Mouse (Mus musculus): Measurements from ENCODE around the gene Glis3. TPM values are rescaled to one million over a fixed set of nuclear protein-coding genes. Genes with fewer than 3 reads are reported as not detected.

The Glis3 gene
- polyA plus RNA-seq, 1 experiment from 2014 or later: 0.93 TPM

DNA sequence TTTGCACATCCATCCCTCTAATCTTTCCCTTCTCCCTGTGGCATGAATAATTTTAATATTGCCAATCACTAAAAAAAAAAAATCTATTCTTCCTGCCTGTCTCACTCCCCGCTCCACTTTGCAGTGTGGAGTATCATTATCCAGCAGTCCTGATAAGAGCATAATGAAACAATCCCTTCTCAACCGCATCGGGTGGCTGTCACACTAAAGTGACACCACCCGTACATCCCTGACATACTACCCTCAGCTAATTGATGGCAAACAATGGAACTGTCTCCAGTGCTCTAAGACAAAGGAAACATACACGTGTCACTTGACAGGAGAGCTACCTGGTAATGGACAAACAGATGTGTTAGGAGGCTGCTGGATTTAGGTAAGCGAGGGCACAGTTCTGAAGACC, 373.8 kb downstream of the Glis3 start:
- Histone ChIP-seq H3K4me3 (no peak overlapping the region), H3K36me3 (no peaks in the 10 kb centered on the region), H3K9ac (no peak overlapping the region), H3K27ac (replicated peaks) (no peak overlapping the region), H3K27me3 (no peaks in the 10 kb centered on the region), H3K4me1 (replicated peaks) (peaks cover 10% of the 10 kb centered on the region; the same call in 1 of the 2 replicates), H3K9me3 (no peaks in the 10 kb centered on the region), H3K4me2 (no peak overlapping the region)
- no peak for ATAC-seq (ENCODE audit: low read depth)
- 47% methylated on average over 6 of the region's 6 CpGs for WGBS

GRCm38 (mm10) chr19:28305510-28305909, 374.4 kb downstream of the Glis3 start:
- Histone ChIP-seq H3K4me3 (no peak overlapping the region), H3K27me3 (no peaks in the 10 kb centered on the region), H3K4me2 (no peak overlapping the region), H3K36me3 (no peaks in the 10 kb centered on the region), H3K27ac (replicated peaks) (no peak overlapping the region; the same call in 1 of the 2 replicates), H3K9me3 (no peaks in the 10 kb centered on the region), H3K4me1 (replicated peaks) (peaks cover 10% of the 10 kb centered on the region; the same call in 1 of the 2 replicates), H3K9ac (no peak overlapping the region)
- ATAC-seq (ENCODE audit: low read depth): no peak
- 29% methylated on average over 4 of the region's 4 CpGs for WGBS

DNA sequence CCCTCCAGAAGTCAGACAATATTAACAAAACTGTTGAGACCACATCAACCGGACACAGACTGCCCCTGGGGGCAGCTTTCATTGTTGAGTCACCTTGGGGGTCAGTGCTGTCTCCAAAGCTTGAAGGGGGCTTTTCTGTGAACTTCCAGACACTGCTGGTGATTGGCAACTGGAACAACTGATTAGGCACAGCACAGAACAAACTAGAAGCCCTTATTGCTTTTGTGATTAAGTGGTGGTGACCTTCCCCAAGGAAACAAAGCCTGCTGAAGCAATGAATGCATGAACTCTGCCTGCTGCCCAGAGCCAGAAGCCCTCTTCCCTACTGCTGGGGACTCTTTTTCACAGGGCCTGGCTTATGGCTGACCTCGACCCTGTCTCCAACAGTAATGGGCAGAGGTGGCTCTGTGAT, 377.0 kb downstream of the Glis3 start:
- no peaks in the 10 kb centered on the region for H3K36me3 ChIP-seq
- WGBS: 9% methylated on average over 2 of the region's 2 CpGs
- H3K4me2 ChIP-seq: no peak overlapping the region
- H3K9me3 ChIP-seq: no peaks in the 10 kb centered on the region
- no peak for ATAC-seq (ENCODE audit: low read depth)
- no peak overlapping the region for H3K9ac ChIP-seq
- peaks cover 26% of the 10 kb centered on the region for H3K4me1 ChIP-seq (replicated peaks)
- H3K27ac ChIP-seq (replicated peaks): no peak overlapping the region
- H3K4me3 ChIP-seq: no peak overlapping the region
- H3K27me3 ChIP-seq: no peaks in the 10 kb centered on the region

DNA sequence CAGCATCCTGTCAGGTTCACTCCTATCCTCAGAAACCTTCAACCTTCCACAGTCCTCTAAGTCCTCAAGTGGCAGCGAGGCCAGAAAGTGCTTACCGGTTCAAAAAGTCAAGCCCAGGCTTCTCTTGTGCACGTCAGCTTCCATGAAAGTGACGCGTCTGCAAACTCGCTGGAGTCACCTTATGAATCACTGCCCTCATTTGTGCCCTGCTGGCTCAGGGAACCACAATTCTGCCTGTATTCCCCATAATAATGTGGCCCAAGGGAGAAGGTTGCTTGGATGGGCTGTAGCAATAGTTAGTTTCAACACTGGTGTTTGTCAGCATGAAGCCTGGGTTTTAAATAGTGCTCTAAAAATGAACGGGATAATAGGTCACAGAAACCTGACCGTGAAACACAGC, 379.7 kb downstream of the Glis3 start:
- Histone ChIP-seq H3K9me3 (no peaks in the 10 kb centered on the region), H3K4me2 (no peak overlapping the region), H3K27ac (replicated peaks) (no peak overlapping the region), H3K4me3 (no peak overlapping the region), H3K36me3 (no peaks in the 10 kb centered on the region), H3K4me1 (replicated peaks) (peaks cover 21% of the 10 kb centered on the region), H3K27me3 (no peaks in the 10 kb centered on the region), H3K9ac (no peak overlapping the region)
- ATAC-seq (ENCODE audit: low read depth): no peak
- 61% methylated on average over 8 of the region's 8 CpGs for WGBS

GRCm38 (mm10) chr19:28299211-28299775, 380.6 kb downstream of the Glis3 start:
- Histone ChIP-seq H3K9me3 (no peaks in the 10 kb centered on the region), H3K27me3 (no peaks in the 10 kb centered on the region), H3K36me3 (no peaks in the 10 kb centered on the region), H3K4me1 (replicated peaks) (peaks cover 19% of the 10 kb centered on the region; the same call in 1 of the 2 replicates), H3K4me3 (no peak overlapping the region), H3K4me2 (no peak overlapping the region), H3K27ac (replicated peaks) (no peak overlapping the region), H3K9ac (no peak overlapping the region)
- WGBS: 74% methylated on average over 11 of the region's 11 CpGs
- no peak for ATAC-seq (ENCODE audit: low read depth)

DNA sequence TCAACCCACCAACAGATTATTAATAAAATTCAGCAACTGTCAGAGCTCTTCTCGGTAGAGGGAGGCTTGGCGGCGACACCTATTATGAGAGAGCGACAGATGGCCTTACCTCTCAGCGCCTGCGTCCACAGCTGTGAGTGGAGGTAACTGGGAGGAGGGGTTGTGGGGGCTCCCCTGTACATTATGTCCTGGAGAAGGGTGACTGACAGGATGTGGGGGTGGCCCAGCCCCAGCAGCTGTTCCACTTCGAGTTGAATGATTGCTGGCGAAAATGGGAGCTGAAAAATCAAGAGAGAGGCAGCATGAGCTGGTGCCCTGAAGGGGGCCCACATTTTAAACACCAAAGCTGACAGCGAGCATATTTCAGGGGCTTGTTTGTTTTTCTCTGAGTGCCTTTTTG, 381.2 kb downstream of the Glis3 start:
- ATAC-seq (ENCODE audit: low read depth): no peak
- Histone ChIP-seq H3K4me1 (replicated peaks) (peaks cover 19% of the 10 kb centered on the region; the same call in 1 of the 2 replicates), H3K9ac (no peak overlapping the region), H3K4me2 (no peak overlapping the region), H3K4me3 (no peak overlapping the region), H3K9me3 (no peaks in the 10 kb centered on the region), H3K36me3 (no peaks in the 10 kb centered on the region), H3K27ac (replicated peaks) (no peak overlapping the region), H3K27me3 (no peaks in the 10 kb centered on the region)
- WGBS: 63% methylated on average over 9 of the region's 9 CpGs

- ATAC-seq (ENCODE audit: low read depth): no peak
- Histone ChIP-seq H3K4me3 (no peak overlapping the region), H3K36me3 (no peaks in the 10 kb centered on the region), H3K27ac (replicated peaks) (no peak overlapping the region), H3K9ac (no peak overlapping the region), H3K9me3 (no peaks in the 10 kb centered on the region), H3K4me2 (no peak overlapping the region), H3K4me1 (replicated peaks) (no peaks in the 10 kb centered on the region), H3K27me3 (no peaks in the 10 kb centered on the region)
- WGBS: 84% methylated on average over 4 of the region's 4 CpGs
Observed at GRCm38 (mm10) chr19:28291596-28291995, 388.3 kb downstream of the Glis3 start.

GRCm38 (mm10) chr19:28289457-28289856, 390.4 kb downstream of the Glis3 start:
- Histone ChIP-seq H3K4me2 (no peak overlapping the region), H3K4me3 (no peak overlapping the region), H3K36me3 (no peaks in the 10 kb centered on the region), H3K4me1 (replicated peaks) (no peaks in the 10 kb centered on the region), H3K27me3 (no peaks in the 10 kb centered on the region), H3K27ac (replicated peaks) (no peak overlapping the region), H3K9ac (no peak overlapping the region), H3K9me3 (no peaks in the 10 kb centered on the region)
- ATAC-seq (ENCODE audit: low read depth): no peak
- WGBS: 59% methylated on average over 4 of the region's 4 CpGs

- Histone ChIP-seq H3K36me3 (no peaks in the 10 kb centered on the region), H3K9ac (no peak overlapping the region)
- WGBS: 52% methylated on average over 2 of the region's 2 CpGs
Observed at GRCm38 (mm10) chr19:28287431-28287830, 392.4 kb downstream of the Glis3 start.

GRCm38 (mm10) chr19:28284098-28284569, 395.7 kb downstream of the Glis3 start:
- no peaks in the 10 kb centered on the region for H3K36me3 ChIP-seq
- 82% methylated on average over 7 of the region's 7 CpGs for WGBS
- no peak overlapping the region for H3K27ac ChIP-seq (replicated peaks)

More at GRCm38 (mm10) chr19:28287431-28287830, 392.4 kb downstream of the Glis3 start:
- H3K9me3 ChIP-seq: no peaks in the 10 kb centered on the region
- H3K4me1 ChIP-seq (replicated peaks): no peaks in the 10 kb centered on the region
- no peaks in the 10 kb centered on the region for H3K27me3 ChIP-seq
- H3K4me2 ChIP-seq: no peak overlapping the region
- H3K4me3 ChIP-seq: no peak overlapping the region
- no peak for ATAC-seq (ENCODE audit: low read depth)
- H3K27ac ChIP-seq (replicated peaks): no peak overlapping the region

DNA sequence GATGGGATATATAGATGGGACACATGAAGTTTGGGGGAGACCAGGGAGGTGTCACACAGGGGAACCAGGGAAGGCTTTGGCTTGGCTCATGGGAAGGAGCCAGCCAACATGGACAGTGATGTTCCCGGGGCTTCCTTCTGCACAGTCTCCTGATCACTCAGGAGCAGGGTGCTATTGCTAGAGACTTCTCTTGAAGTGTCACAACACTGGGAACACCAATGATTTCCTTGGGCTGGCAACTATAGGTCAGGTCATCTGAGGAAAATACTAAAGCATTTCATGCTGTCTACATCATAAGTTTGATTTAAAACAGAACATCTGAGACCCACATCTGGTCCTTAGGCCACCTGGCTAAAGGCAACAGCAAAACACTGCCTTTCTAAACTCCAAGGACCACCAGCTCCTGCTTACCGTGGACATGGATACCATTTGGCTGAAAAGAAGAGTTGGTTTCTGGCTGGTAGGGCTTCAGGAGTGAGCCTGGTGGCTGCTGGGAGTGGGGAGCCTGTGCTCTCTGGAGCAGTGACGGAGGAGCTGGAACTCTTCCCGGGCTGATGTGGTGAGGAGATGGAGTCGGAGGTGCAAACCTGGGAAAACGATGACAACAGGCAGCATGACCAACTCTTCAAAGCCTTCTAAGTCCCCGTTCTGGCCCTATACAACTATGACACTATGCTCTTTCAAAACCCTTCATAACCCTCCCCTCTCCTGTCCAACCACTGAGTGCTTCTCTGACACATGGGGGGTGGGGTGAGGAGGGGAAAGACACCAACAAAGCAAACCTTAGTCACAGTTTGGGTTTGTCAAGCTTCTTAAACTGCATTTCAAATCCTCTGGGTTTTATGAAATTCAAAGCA, 396.4 kb downstream of the Glis3 start:
- H3K27me3 ChIP-seq: no peaks in the 10 kb centered on the region
- H3K9me3 ChIP-seq: no peaks in the 10 kb centered on the region
- 87% methylated on average over 7 of the region's 7 CpGs for WGBS
- no peak overlapping the region for H3K9ac ChIP-seq
- no peak for ATAC-seq (ENCODE audit: low read depth)
- H3K36me3 ChIP-seq: no peaks in the 10 kb centered on the region
- H3K4me3 ChIP-seq: no peak overlapping the region
- no peaks in the 10 kb centered on the region for H3K4me1 ChIP-seq (replicated peaks)
- H3K27ac ChIP-seq (replicated peaks): no peak overlapping the region
- H3K4me2 ChIP-seq: no peak overlapping the region

More at GRCm38 (mm10) chr19:28284098-28284569, 395.7 kb downstream of the Glis3 start:
- Histone ChIP-seq H3K9me3 (no peaks in the 10 kb centered on the region), H3K4me1 (replicated peaks) (no peaks in the 10 kb centered on the region), H3K27me3 (no peaks in the 10 kb centered on the region), H3K4me3 (no peak overlapping the region), H3K9ac (no peak overlapping the region), H3K4me2 (no peak overlapping the region)
- ATAC-seq (ENCODE audit: low read depth): no peak

DNA sequence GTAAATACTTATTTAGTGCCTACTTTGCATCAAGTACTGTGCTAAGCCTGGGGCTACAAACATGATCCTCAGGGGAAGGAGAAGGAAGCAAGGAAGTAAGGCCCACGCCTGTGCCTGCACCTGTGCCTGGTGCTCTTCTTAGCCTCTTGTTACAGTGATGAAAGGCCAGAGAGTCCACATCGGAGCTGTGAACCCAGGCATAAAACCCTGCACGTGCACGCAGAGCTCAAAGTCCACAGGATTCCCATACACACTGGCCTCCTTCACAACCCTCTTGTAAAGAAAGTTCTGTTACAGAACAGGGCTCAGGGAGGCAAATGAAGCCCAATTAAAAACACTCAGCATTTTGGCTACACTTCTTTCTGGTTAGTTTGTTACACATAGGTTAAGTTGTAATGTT, 398.5 kb downstream of the Glis3 start:
- no peak overlapping the region for H3K4me3 ChIP-seq
- no peaks in the 10 kb centered on the region for H3K27me3 ChIP-seq
- 67% methylated on average over 4 of the region's 4 CpGs for WGBS
- peaks cover 8% of the 10 kb centered on the region; the same call in 1 of the 2 replicates for H3K4me1 ChIP-seq (replicated peaks)
- H3K9ac ChIP-seq: no peak overlapping the region
- H3K27ac ChIP-seq (replicated peaks): no peak overlapping the region
- no peak for ATAC-seq (ENCODE audit: low read depth)
- H3K9me3 ChIP-seq: no peaks in the 10 kb centered on the region
- H3K36me3 ChIP-seq: no peaks in the 10 kb centered on the region
- H3K4me2 ChIP-seq: no peak overlapping the region
